Mouse (Mus musculus): ENCODE data around the gene Apoa4.

Apoa4 gene

DNA sequence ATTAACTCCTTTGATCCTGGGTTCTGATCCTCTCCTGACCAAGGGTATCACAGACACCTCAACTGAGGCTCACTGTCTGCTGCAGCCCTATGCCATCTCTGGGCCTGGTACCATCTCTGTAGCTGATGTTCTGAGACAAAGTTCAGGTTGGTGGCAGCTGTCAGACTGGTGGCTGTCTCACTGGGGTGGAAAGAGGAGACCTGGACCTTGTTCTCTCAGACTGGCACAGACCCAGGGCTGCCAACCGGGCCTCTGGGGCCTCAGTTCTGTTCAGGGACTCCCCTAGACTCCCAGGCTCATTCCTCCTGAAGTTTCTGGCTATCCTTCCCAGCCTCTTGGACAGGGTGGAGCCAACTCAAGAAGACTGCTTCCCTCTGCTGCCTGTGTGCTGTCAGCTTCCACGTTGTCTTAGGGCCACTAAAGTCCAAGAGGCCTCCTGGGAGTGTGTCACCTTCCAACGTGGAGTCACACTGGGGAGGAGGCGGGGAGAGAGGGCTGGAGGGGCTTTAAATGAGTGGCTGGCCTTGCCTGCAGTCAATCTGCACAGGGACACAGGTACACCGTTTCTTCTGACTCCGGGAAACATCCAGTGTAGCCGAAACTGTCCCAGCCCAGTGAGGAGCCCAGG, at the start of gene Apoa4:
TSS of gene Apoa4 (plus strand) at position 171 of the 628 bp plus-strand sequence.
- DNase-seq (ENCODE audit: low spot score), result no peak

DNA sequence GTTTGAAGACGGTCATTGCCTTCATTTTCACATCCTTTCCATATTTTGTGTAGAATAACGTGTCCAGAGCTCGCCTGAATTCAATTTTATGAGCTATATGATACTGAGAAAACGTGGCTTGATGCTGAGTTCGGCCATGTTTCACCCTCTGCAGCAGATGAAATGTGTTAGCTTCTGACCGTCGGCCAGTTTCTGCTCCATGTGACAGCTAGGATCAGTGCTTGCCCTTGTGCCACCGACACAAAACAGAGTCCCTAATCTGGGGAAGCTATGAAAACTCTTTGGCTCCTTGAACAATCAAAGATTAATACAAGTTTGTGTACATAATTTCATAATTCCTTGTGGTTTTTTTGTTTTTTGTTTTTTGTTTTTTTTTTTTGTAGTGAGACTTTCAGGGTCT, 49.3 kb upstream of the Apoa4 start:
- DNase-seq (ENCODE audit: low spot score), result no peak

DNA sequence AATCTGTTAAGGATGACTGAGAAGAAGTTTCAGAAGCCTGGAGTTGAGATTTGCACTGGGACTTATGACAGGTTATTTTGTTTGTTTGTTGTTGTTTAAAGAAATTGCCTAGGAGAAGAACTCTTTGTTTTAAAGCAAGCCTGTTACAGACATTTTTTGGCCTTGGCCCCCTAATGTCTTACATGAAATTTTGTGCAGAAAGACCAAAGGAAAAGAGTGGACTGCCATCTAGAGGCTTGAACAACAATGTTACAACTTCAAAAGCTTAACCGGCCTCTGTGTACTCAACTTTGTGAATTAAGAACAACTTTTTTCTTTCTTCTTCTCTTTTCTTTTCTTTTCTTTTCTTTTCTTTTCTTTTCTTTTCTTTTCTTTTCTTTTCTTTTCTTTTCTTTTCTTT, 48.9 kb upstream of the Apoa4 start:
- no peak for DNase-seq (ENCODE audit: low spot score)

- no peak for DNase-seq (ENCODE audit: low spot score)
Observed at GRCm38 (mm10) chr9:46192642-46193041, 47.9 kb upstream of the Apoa4 start.

GRCm38 (mm10) chr9:46194809-46195208, 45.7 kb upstream of the Apoa4 start:
- DNase-seq (ENCODE audit: low spot score), result no peak

DNA sequence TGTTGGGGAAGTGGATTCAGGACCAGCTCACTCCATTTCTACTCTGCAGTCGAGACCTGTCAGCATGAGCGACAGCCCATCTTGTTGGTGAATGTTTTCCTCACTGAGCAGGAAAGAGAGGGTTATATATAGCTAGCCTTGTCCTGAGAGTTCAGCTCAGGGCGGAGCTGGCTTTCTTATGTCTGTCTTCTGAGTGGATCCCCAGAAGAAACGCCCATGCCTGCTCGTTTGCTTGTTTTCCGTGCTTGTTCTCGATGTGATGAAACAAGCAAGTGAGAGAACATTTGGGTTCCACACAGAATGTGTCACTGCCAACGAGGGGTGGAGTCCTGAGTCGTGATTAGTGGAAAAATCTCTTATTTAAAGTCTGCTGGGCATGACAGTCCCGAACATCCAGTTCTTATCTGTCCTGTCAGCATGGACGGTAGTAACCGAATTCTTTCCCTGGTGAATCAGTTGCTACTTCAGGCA, 43.8 kb upstream of the Apoa4 start:
- DNase-seq (ENCODE audit: low spot score), result no peak

GRCm38 (mm10) chr9:46198461-46198860, 42.0 kb upstream of the Apoa4 start:
- no peak for DNase-seq (ENCODE audit: low spot score)

- DNase-seq (ENCODE audit: low spot score), result no peak
Observed at GRCm38 (mm10) chr9:46198936-46199335, 41.6 kb upstream of the Apoa4 start.

- DNase-seq (ENCODE audit: low spot score), result no peak
Observed at GRCm38 (mm10) chr9:46199609-46200008, 40.9 kb upstream of the Apoa4 start.

DNA sequence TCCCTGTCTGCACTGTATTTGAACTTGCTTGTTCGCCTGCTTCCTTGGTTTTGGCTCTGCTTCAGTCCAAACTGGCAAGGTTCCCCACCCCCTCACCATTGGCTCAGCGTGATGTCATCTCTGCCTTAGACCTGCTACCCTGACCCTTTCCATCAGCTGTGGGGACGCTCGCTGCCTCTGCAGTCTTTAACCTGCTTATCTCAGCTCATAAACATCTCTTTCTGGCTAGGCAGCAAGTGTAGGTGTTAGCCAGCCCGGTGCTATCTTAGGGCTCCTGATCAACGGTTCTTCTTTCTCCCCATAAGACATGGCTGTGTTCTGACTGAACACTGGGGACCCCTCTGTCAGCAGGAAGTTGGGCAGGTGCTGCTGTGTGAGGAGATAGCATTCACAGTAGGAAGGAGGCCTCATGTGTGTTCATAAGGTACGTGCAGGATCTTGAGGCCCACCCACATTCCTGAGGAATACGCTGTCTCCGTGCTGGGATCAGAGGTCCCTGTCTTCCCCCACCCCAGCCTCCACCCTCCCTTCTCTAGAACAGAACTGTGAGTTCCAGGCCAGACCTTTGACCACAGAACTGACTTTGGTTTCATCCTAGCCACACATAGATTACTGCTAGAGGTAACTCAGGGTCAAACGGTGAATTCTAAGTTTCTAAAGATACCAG, 33.5 kb upstream of the Apoa4 start:
- DNase-seq (ENCODE audit: low spot score), result no peak

- DNase-seq (ENCODE audit: low spot score), result no peak
Observed at GRCm38 (mm10) chr9:46207501-46207869, 33.0 kb upstream of the Apoa4 start.

GRCm38 (mm10) chr9:46208401-46208974, 32.0 kb upstream of the Apoa4 start:
- DNase-seq (ENCODE audit: low spot score), result peak; percentile 43

- DNase-seq (ENCODE audit: low spot score), result no peak
Observed at GRCm38 (mm10) chr9:46210473-46210872, 30.0 kb upstream of the Apoa4 start.

- no peak for DNase-seq (ENCODE audit: low spot score)
Observed at GRCm38 (mm10) chr9:46214276-46214675, 26.2 kb upstream of the Apoa4 start.

DNA sequence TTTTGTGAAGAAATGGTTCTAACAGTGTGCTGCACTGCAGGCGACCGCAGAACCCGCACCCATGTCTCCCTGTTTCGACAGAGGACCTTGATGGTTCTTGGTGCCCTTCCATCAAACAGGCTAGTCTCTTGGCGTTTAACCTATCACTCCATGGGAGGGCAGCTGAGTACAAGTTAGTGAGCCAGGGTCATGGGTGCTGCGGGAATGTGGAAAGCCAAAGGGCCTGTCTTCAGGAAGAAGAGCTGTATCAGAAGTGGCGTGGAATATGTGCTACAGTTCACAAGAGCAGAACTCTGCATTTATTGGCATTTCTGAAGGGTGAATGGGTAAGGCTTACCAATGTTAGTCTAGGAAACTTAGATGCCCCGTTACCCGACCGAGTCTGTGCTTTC, 25.6 kb upstream of the Apoa4 start:
- no peak for DNase-seq (ENCODE audit: low spot score)

DNA sequence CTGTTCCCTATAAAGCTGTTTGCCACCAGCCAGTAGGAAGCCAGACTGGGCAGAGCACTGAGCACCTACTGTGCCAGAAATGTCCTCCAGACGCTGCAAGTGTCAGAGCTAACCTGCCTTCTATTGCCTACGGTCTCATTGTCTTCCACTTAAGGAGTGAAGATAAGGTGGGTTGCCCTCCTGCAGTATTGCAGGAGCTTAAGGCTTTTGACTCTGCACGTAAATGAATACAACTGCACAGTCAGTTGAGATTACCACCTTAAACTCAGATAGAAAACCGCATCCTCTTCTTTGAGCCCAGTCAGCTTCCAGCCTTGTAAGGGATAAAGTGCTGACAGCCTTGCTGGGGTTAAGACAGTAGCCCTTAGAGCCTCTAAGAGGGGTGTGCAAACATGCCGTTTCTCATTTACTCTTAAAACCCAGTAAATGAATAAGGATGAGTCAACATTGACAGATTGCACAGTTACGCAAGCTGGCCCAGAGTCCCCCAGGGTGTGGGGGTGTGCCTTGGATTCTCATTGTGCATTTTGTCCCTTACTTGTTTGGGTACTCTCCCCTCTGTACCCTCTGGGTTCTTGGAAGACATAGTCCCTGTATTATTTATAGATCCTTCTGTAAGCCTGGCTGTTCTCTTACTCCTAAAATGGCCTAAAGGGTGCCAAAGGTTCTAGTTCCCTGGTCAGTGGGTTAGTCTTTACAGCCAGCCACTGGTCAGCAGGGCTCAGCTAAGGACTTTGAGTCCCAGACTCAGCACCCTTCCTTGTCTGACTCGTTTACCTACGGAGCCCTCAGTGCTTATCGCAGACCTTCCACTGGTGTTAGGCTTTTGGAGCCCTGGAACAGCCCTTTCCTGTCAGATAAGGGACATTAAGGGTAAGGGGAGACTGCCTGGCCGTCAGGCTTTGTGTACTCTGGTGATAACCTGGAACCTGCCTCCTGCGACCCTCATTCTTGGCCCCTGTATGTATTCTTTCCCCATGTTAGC, 24.9 kb upstream of the Apoa4 start:
- DNase-seq (ENCODE audit: low spot score), result no peak

- DNase-seq (ENCODE audit: low spot score), result no peak
Observed at GRCm38 (mm10) chr9:46216744-46217470, 23.6 kb upstream of the Apoa4 start.

DNA sequence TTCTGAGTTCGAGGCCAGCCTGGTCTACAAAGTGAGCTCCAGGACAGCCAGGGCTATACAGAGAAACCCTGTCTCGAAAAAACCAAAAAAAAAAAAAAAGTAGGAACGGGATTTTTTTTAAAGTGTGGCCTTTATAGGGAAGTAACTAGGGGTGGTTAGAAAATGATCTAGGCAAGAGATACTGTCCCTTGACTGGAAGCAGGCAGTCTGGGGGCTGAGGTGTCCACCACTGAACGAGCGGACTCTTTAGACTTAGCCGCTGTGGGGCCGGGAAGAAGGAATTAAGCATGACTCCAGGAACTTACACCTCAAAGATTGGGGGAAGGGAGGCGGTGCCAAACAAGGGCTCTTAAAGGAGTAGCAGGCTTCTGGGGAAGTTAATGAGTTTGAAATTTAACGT, 22.3 kb upstream of the Apoa4 start:
- no peak for DNase-seq (ENCODE audit: low spot score)

- no peak for DNase-seq (ENCODE audit: low spot score)
Observed at GRCm38 (mm10) chr9:46223090-46223489, 17.4 kb upstream of the Apoa4 start.

GRCm38 (mm10) chr9:46224101-46224500, 16.4 kb upstream of the Apoa4 start:
- DNase-seq (ENCODE audit: low spot score), result no peak

GRCm38 (mm10) chr9:46224945-46225660, 15.4 kb upstream of the Apoa4 start:
- no peak for DNase-seq (ENCODE audit: low spot score)

Data from testis, postnatal 14 days (tissue).